ENCODE assay signal across 9 mouse cellular contexts in the genomic region with DNA sequence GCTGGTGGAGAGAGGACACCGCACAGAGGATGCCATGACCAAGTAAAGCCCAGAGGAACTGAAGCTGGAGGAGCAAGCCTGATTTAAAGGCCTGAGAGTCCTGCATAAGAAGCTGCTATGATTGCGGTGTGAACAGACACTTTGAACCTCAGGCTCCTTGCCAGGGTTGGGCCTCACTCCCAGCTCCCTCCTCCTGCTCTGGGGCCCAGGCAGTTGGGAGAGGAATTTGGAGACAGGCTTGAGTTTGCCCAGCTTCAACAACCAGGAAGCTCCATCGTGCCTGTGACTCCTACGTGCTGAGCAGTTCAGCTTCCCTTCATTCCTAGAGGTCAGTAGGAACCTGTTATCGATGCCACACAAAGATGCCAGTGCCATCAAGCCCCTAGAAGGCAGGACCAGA. TPM values are rescaled to one million over a fixed set of nuclear protein-coding genes. Genes with fewer than 3 reads are reported as not detected.
DNase-seq lines count a peak whose midpoint lies in the region; ATAC-seq and TF ChIP-seq lines count a peak whose summit lies in the region.
"Had no signal": no experiment of that assay in that cellular context is flagged by ENCODE, and none has a peak within 500 bp of the region (broad histone marks: within the 10 kb centered on the region; RNA-seq: fewer than 3 reads in every experiment).

No protein-coding gene starts in this region.

- H3K4me1 ChIP-seq in kidney, embryonic 15.5 days, result peaks cover 5% of the 10 kb centered on the region
- peaks cover 3% of the 10 kb centered on the region; the same call in 1 of the 2 replicates for H3K4me1 ChIP-seq in heart, adult 2 months (ENCODE audit: control insufficient read depth, insufficient read depth, low read length)
- H3K4me1 ChIP-seq: megakaryocyte, embryonic 14.5 days had no signal

- 51% methylated on average over 5 of the region's 5 CpGs for WGBS in kidney, embryonic 15.5 days
- 39% methylated on average over 5 of the region's 5 CpGs for WGBS in heart, adult 2 months

- H3K9me3 ChIP-seq in kidney, embryonic 15.5 days (replicated peaks), result no peaks in the 10 kb centered on the region
- H3K9me3 ChIP-seq: megakaryocyte, embryonic 14.5 days had no signal

- H3K4me3 ChIP-seq in kidney, embryonic 15.5 days (replicated peaks), result no peak overlapping the region
- no peak overlapping the region for H3K4me3 ChIP-seq in heart, adult 2 months
- H3K4me3 ChIP-seq: megakaryocyte, embryonic 14.5 days had no signal

- TF ChIP-seq EP300 in heart, adult 2 months (IDR thresholded peaks at IDR 0.05; ENCODE audit: insufficient read depth, low read depth, low read length), result 0 out of 2 replicates have a peak, but pooled peaks have one; percentile 25

- H3K27me3 ChIP-seq in kidney, embryonic 15.5 days, result no peaks in the 10 kb centered on the region
- H3K27me3 ChIP-seq in heart, adult 2 months (ENCODE audit: control insufficient read depth, insufficient read depth, low read length), result no peaks in the 10 kb centered on the region

- no peak for TF ChIP-seq POLR2A in heart, adult 2 months (IDR thresholded peaks at IDR 0.05; ENCODE audit: insufficient read depth, low read depth, low read length)

- H3K9ac ChIP-seq in kidney, embryonic 15.5 days, result no peak overlapping the region
- no peak overlapping the region for H3K9ac ChIP-seq in heart, adult 2 months (ENCODE audit: low read depth, low read length)

- DNase-seq in kidney, postnatal 14 days, result peak; percentile 45
- DNase-seq in heart, adult 2 months, result peak; percentile 60 to 70
- peak; percentile 80 for DNase-seq in heart, postnatal 4 days
- peak; percentile 72 to 87 for DNase-seq in lung, postnatal 4 days
- DNase-seq in thymus, postnatal 25 days, result no peak
- no peak for DNase-seq in left cerebral cortex, postnatal 36 days (ENCODE audit: low spot score in 2 of 2)
- no peak for DNase-seq in frontal cortex, postnatal 10 days (ENCODE audit: low spot score in 2 of 2)

- TF ChIP-seq CTCF in heart, adult 2 months (IDR thresholded peaks at IDR 0.05), result no peak

- no peaks in the 10 kb centered on the region for H3K36me3 ChIP-seq in kidney, embryonic 15.5 days
- H3K36me3 ChIP-seq in heart, adult 2 months (ENCODE audit: control insufficient read depth, insufficient read depth, low read length), result no peaks in the 10 kb centered on the region

- intact Hi-C loops in heart, adult 2 months (cut with DNase I), result no loop called here
- intact Hi-C loops in left cerebral cortex, postnatal 36 days (cut with DNase I), result no loop called here

- ATAC-seq in kidney, embryonic 15.5 days (replicated peaks; ENCODE audit: low FRiP score), result no peak

- H3K27ac ChIP-seq in kidney, embryonic 15.5 days, result no peak overlapping the region
- H3K27ac ChIP-seq in heart, adult 2 months, result peak overlapping the region; percentile 45

- no peaks in the 10 kb centered on the region for H3K79me2 ChIP-seq in heart, adult 2 months (replicated peaks; ENCODE audit: control insufficient read depth, insufficient read depth, low read length)

- no peak overlapping the region for H3K4me2 ChIP-seq in kidney, embryonic 15.5 days

RNA-seq across cellular contexts. Expression of a gene that starts 35.7 kb away (rescaled TPM):
- 18.5 and 19.6 TPM in 2 replicates for polyA plus RNA-seq in kidney, embryonic 15.5 days (2015; fragmentation: Nextera tagmentation; extraction: Ambion mirVana)
- total RNA-seq in heart, adult 2 months (2021), result 10 to 100 TPM; 33.6 to 34.1 TPM
- polyA plus RNA-seq in heart, adult 2 months (2012; rRNA removed), result 49.9 and 75.4 TPM in 2 replicates
- total RNA-seq in heart, postnatal 4 days (2021), result 10 to 100 TPM; 41.5 to 42.5 TPM
- total RNA-seq in left cerebral cortex, postnatal 36 days (2021), result 10 to 100 TPM; 12.2 to 12.9 TPM

RNA-seq across cellular contexts. Expression of a gene that starts 45.9 kb away (rescaled TPM):
- 0.91 and 1.1 TPM in 2 replicates for polyA plus RNA-seq in kidney, embryonic 15.5 days (2015; fragmentation: Nextera tagmentation; extraction: Ambion mirVana)
- not detected for total RNA-seq in heart, adult 2 months (2021)
- polyA plus RNA-seq in heart, adult 2 months (2012; rRNA removed), result 0.12 and 0.18 TPM in 2 replicates
- under 1 TPM; 0.33 to 0.34 TPM for total RNA-seq in heart, postnatal 4 days (2021)
- total RNA-seq in left cerebral cortex, postnatal 36 days (2021), result 1 to 10 TPM; 7.8 to 8.7 TPM

Comparison
In these comparisons a context has a peak if more than half of its experiments do, and no peak if none do; other contexts are left out.
1. DNase-seq: peak in kidney, postnatal 14 days (single experiment), heart, adult 2 months (2 of 2), heart, postnatal 4 days (single experiment) and lung, postnatal 4 days (2 of 2); none in thymus, postnatal 25 days (single experiment), left cerebral cortex, postnatal 36 days (0 of 2) and frontal cortex, postnatal 10 days (0 of 2).
2. RNA of a gene that starts 45.9 kb away (total RNA-seq): 7.8 to 8.7 TPM in left cerebral cortex, postnatal 36 days; 0.33 to 0.34 TPM in heart, postnatal 4 days and not detected in heart, adult 2 months; every median in the first group is over 4 times any median in the second.